Mouse (Mus musculus): Measurements from ENCODE around the gene Lrrc29. TPM values are rescaled to one million over a fixed set of nuclear protein-coding genes. Genes with fewer than 3 reads are reported as not detected.
A peak's percentile ranks its signal among the peaks of the same experiment; 100 is the strongest.
"Not testable (repeated sequence)": the region's sequence is repeated elsewhere in the genome, so short reads cannot be mapped to it uniquely, and the experiment has no call there.

Lrrc29 gene
- polyA plus RNA-seq, 1 experiment from 2014 or later: 2.1 TPM

DNA sequence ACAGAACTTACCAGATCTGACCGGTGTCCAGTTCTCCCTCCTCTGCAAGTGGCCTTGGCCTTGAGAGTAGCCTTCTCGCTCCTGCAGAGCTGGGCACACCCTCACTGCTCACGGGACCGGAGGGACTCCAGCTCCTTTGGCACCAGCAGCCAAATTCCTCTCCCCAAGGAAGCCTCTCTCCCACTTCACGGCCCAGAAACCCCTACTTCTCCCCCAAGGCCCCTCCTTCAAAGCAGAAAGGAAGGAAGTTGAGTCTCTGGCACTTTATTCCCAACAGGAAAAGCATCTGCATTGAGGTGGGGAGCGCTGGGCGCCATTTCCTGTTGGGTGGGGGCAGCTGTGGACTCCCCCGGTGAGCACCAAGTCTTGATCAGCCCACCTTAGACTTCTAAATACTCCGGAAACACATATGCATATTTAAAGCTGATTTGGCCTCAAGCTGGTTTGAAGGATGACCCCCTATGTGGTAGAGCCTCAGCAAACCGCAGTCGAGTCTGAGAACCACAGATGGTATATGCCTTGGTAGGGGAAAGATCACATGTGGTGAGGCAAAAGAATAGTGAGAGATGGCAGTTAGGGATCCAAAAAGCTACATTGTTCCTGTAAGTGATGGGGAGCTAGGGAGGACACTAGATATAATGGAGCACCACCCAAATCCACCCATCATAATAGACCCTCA, 30.0 kb downstream of the Lrrc29 start, which contains the start of gene Exoc3l:
Gene Exoc3l, minus strand, starts transcription at position 207 of the 679 bp plus-strand sequence.
- H3K9ac ChIP-seq (ENCODE audit: low read length): peak within 1 kb of the TSS; percentile 12
- WGBS: 46% methylated on average over 11 of the region's 11 CpGs
- peak within 1 kb of the TSS; percentile 83 for H3K4me3 ChIP-seq (ENCODE audit: low read length)
- H3K27ac ChIP-seq (ENCODE audit: low read length): peak within 1 kb of the TSS; percentile 78
- no peaks in the 10 kb centered on the region for H3K27me3 ChIP-seq (ENCODE audit: control insufficient read depth, insufficient read depth, low read depth, low read length)
- H3K4me1 ChIP-seq (replicated peaks; ENCODE audit: control insufficient read depth, insufficient read depth, low read length): peaks cover 17% of the 10 kb centered on the region
- no peaks in the 10 kb centered on the region for H3K9me3 ChIP-seq (ENCODE audit: control insufficient read depth, low read length)
- peak within 1 kb of the TSS; percentile 98 for H3K4me2 ChIP-seq (ENCODE audit: low read depth, low read length)
- peak; percentile 10; the same call in 1 of the 2 replicates for ATAC-seq (ENCODE audit: low read depth)
- H3K36me3 ChIP-seq (ENCODE audit: control insufficient read depth, insufficient read depth, low read length): peaks cover 10% of the 10 kb centered on the region

DNA sequence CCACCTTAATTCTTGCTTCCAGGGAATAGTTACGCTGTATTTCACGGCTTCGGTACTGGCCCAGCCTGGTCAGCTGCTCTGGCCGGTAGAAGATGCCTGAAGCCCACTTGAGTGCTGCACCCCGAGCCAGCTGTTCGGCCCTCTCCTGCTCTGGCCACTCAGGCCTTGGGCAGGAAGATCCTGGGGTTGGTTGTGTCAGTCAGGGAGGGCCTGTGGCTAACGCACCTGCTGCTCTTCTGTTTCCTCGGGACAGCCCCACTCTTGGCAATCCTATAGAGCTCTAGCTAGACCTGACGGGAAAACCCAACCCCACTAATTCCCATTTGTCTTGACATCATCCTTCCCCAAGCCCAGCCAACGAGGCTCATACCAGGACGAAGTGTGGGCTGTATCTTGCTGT, 30.8 kb downstream of the Lrrc29 start:
- H3K4me2 ChIP-seq (ENCODE audit: low read depth, low read length): peak overlapping the region; percentile 51

DNA sequence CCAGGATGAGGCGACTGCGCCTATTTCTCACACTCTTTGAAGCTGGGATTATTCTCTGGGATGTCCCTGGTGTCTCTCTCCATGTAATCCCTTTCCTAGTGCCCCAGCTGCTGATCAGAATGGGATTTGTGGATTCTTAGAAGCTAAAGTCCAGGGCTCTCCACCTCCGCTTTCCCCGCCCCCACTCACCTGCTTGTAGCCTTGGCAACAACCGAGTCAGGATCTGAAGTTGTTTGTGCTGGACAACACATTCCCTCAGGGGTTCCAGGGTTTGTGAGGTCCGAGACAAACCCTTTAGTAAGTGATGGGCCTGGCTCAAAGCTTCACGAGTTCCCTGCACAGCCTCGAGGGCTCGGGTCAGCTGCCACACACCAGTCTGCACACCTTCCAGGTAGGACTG, 31.3 kb downstream of the Lrrc29 start:
- Histone ChIP-seq H3K27me3 (ENCODE audit: control insufficient read depth, insufficient read depth, low read depth, low read length) (peaks cover 7% of the 10 kb centered on the region), H3K4me3 (ENCODE audit: low read length) (peak overlapping the region; percentile 34), H3K4me2 (ENCODE audit: low read depth, low read length) (peak overlapping the region; percentile 51), H3K9ac (ENCODE audit: low read length) (peak overlapping the region; percentile 12; the same call in 1 of the 2 replicates), H3K27ac (ENCODE audit: low read length) (no peak overlapping the region), H3K36me3 (ENCODE audit: control insufficient read depth, insufficient read depth, low read length) (no peaks in the 10 kb centered on the region; the same call in 1 of the 2 replicates), H3K9me3 (ENCODE audit: control insufficient read depth, low read length) (no peaks in the 10 kb centered on the region), H3K4me1 (replicated peaks; ENCODE audit: control insufficient read depth, insufficient read depth, low read length) (peaks cover 28% of the 10 kb centered on the region)
- WGBS: 56% methylated on average over 9 of the region's 9 CpGs
- no peak for ATAC-seq (ENCODE audit: low read depth)

More for the DNA sequence above, 30.8 kb downstream of the Lrrc29 start:
- H3K9me3 ChIP-seq (ENCODE audit: control insufficient read depth, low read length): no peaks in the 10 kb centered on the region
- peak overlapping the region; percentile 78 for H3K27ac ChIP-seq (ENCODE audit: low read length)
- peak overlapping the region; percentile 34 for H3K4me3 ChIP-seq (ENCODE audit: low read length)
- peaks cover 24% of the 10 kb centered on the region for H3K4me1 ChIP-seq (replicated peaks; ENCODE audit: control insufficient read depth, insufficient read depth, low read length)
- H3K9ac ChIP-seq (ENCODE audit: low read length): peak overlapping the region; percentile 12; the same call in 1 of the 2 replicates
- no peak for ATAC-seq (ENCODE audit: low read depth)
- 47% methylated on average over 11 of the region's 11 CpGs for WGBS
- H3K36me3 ChIP-seq (ENCODE audit: control insufficient read depth, insufficient read depth, low read length): peaks cover 5% of the 10 kb centered on the region
- H3K27me3 ChIP-seq (ENCODE audit: control insufficient read depth, insufficient read depth, low read depth, low read length): peaks cover 6% of the 10 kb centered on the region

DNA sequence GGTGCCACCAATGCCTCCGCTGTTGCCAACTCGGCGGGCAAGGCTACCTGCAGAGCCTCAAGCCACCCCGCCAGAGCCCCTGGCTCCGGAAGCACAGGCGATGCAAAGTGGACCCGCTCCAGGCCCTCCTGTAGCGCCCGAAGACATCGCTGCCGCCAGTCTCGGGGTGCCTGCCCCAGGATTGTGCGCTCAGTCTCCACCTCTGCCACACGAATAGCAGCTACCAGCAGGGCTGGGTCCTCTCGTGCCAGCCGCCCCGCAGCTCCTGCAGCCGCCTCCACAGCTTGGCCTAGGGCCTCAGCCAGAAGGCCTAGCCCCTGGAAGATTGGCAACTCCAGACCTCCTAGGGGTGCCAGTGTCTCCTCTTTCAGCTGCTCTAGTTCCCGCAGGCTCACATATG, 32.7 kb downstream of the Lrrc29 start:
- Histone ChIP-seq H3K27ac (ENCODE audit: low read length) (no peak overlapping the region), H3K9ac (ENCODE audit: low read length) (no peak overlapping the region; the same call in 1 of the 2 replicates), H3K36me3 (ENCODE audit: control insufficient read depth, insufficient read depth, low read length) (no peaks in the 10 kb centered on the region), H3K27me3 (ENCODE audit: control insufficient read depth, insufficient read depth, low read depth, low read length) (peaks cover 7% of the 10 kb centered on the region), H3K9me3 (ENCODE audit: control insufficient read depth, low read length) (no peaks in the 10 kb centered on the region), H3K4me3 (ENCODE audit: low read length) (no peak overlapping the region), H3K4me2 (ENCODE audit: low read depth, low read length) (no peak overlapping the region), H3K4me1 (replicated peaks; ENCODE audit: control insufficient read depth, insufficient read depth, low read length) (peaks cover 27% of the 10 kb centered on the region)
- no peak for ATAC-seq (ENCODE audit: low read depth)
- 61% methylated on average over 19 of the region's 19 CpGs for WGBS

DNA sequence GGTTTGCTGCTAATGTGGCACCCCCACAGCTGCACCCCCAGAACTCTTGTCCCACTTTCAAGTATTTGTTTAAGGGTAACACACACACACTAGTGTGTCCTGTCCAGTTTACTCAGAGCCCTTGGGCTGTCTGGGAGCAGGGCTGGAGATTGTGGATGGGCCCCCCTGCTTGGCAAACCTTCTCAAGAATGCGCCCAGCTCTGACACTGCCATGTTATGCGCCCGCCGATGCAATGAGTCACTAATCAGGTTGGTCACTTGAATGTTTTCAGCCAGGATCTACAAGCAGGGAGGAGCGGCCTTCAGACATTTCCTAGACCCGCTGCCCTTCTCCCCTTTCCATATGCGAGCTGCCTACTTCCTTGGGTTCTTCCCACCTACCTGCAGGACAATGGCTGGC, 33.6 kb downstream of the Lrrc29 start:
- ATAC-seq (ENCODE audit: low read depth): no peak
- H3K27ac ChIP-seq (ENCODE audit: low read length): no peak overlapping the region
- no peaks in the 10 kb centered on the region for H3K9me3 ChIP-seq (ENCODE audit: control insufficient read depth, low read length)
- peaks cover 7% of the 10 kb centered on the region for H3K27me3 ChIP-seq (ENCODE audit: control insufficient read depth, insufficient read depth, low read depth, low read length)
- H3K9ac ChIP-seq (ENCODE audit: low read length): no peak overlapping the region
- peaks cover 27% of the 10 kb centered on the region for H3K4me1 ChIP-seq (replicated peaks; ENCODE audit: control insufficient read depth, insufficient read depth, low read length)
- 69% methylated on average over 7 of the region's 7 CpGs for WGBS
- H3K4me2 ChIP-seq (ENCODE audit: low read depth, low read length): no peak overlapping the region
- H3K36me3 ChIP-seq (ENCODE audit: control insufficient read depth, insufficient read depth, low read length): no peaks in the 10 kb centered on the region
- H3K4me3 ChIP-seq (ENCODE audit: low read length): no peak overlapping the region

DNA sequence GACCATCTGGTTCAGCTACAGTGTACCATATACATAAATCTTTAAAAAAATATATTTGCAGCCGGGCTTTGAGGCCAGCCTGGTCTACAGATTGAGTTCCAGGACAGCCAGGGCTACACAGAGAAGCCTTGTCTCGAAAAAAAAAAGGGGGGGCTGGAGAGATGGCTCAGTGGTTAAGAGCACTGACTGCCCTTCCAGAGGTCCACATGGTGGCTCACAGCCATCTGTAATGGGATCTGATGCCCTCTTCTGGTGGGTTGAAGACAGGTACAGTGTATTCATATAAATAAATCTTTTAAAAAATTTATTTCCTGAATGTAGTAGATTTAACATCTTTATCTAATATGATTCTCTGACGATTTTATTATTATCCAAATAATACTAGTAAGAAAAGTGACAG, 34.3 kb downstream of the Lrrc29 start:
- not testable (repeated sequence) for H3K27ac ChIP-seq (ENCODE audit: low read length); H3K9me3 ChIP-seq (ENCODE audit: control insufficient read depth, low read length); H3K27me3 ChIP-seq (ENCODE audit: control insufficient read depth, insufficient read depth, low read depth, low read length); H3K4me3 ChIP-seq (ENCODE audit: low read length); ATAC-seq (ENCODE audit: low read depth); H3K4me2 ChIP-seq (ENCODE audit: low read depth, low read length); H3K9ac ChIP-seq (ENCODE audit: low read length); H3K36me3 ChIP-seq (ENCODE audit: control insufficient read depth, insufficient read depth, low read length)
- 63% methylated on average over 3 of the region's 3 CpGs for WGBS
- H3K4me1 ChIP-seq (replicated peaks; ENCODE audit: control insufficient read depth, insufficient read depth, low read length): peaks cover 23% of the 10 kb centered on the region

DNA sequence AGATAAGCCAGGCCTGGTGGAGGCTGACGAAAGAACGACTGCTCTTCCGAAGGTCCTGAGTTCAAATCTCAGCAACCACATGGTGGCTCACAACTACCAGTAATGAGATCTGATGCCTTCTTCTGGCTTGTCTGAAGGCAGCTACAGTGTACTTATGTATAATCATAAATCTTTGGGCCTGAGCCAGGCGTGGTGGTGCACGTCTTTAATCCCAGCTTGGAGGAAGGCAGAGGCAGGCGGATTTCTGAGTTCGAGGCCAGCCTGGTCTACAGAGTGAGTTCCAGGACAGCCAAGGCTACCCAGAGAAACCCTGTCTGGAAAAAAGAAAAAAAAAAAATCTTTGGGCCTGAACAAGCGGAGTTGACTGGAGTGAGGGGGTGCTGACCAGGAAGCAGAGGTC, 34.7 kb downstream of the Lrrc29 start:
- H3K36me3 ChIP-seq (ENCODE audit: control insufficient read depth, insufficient read depth, low read length); H3K4me3 ChIP-seq (ENCODE audit: low read length); H3K9me3 ChIP-seq (ENCODE audit: control insufficient read depth, low read length); H3K4me2 ChIP-seq (ENCODE audit: low read depth, low read length); ATAC-seq (ENCODE audit: low read depth); H3K9ac ChIP-seq (ENCODE audit: low read length); H3K27ac ChIP-seq (ENCODE audit: low read length); H3K27me3 ChIP-seq (ENCODE audit: control insufficient read depth, insufficient read depth, low read depth, low read length): not testable (repeated sequence)
- WGBS: 72% methylated on average over 8 of the region's 8 CpGs
- peaks cover 21% of the 10 kb centered on the region for H3K4me1 ChIP-seq (replicated peaks; ENCODE audit: control insufficient read depth, insufficient read depth, low read length)

DNA sequence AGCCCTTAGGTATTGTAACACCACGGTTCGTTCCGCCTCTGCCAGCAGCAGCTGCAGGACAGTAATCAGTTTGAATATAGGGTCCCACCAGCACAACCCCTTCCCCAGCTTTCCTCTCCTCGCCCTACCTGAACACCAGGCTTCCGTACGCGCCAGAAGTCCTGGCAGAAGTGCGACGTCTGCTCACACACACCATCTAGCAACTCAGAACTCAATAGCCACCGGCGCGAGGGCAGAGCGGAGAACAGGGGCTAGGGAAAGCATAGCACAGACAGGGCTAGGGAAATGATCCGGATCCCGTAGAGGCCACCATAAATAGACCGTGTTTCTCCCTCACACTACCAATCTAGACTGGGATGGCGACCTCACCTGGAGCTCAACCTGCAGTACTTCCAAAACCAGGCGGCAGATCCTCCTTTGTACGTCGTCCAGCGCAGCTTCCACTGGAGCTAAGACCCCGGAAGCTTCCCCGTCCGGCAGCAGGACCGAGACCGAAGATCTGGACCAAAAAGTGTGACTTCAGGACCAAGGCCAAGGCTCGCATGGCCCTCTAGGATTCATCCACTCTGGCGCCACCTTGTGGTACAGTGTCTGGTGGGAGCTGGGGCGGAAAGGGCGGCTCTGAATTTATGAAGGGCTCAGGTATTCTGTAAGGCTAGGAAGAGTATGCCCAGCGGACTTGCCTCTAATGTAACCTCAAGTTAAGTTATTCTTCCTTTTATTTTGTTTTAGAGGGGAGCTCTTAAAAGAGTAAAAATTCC, 35.3 kb downstream of the Lrrc29 start:
- H3K9me3 ChIP-seq (ENCODE audit: control insufficient read depth, low read length): no peaks in the 10 kb centered on the region
- H3K4me1 ChIP-seq (replicated peaks; ENCODE audit: control insufficient read depth, insufficient read depth, low read length): peaks cover 21% of the 10 kb centered on the region
- no peak overlapping the region for H3K27ac ChIP-seq (ENCODE audit: low read length)
- ATAC-seq (ENCODE audit: low read depth): peak; percentile 4; the same call in 1 of the 2 replicates
- no peaks in the 10 kb centered on the region for H3K36me3 ChIP-seq (ENCODE audit: control insufficient read depth, insufficient read depth, low read length)
- no peak overlapping the region for H3K9ac ChIP-seq (ENCODE audit: low read length)
- peak overlapping the region; percentile 63 for H3K4me2 ChIP-seq (ENCODE audit: low read depth, low read length)
- H3K4me3 ChIP-seq (ENCODE audit: low read length): peak overlapping the region; percentile 4
- 9% methylated on average over 31 of the region's 31 CpGs for WGBS
- peaks cover 7% of the 10 kb centered on the region for H3K27me3 ChIP-seq (ENCODE audit: control insufficient read depth, insufficient read depth, low read depth, low read length)

DNA sequence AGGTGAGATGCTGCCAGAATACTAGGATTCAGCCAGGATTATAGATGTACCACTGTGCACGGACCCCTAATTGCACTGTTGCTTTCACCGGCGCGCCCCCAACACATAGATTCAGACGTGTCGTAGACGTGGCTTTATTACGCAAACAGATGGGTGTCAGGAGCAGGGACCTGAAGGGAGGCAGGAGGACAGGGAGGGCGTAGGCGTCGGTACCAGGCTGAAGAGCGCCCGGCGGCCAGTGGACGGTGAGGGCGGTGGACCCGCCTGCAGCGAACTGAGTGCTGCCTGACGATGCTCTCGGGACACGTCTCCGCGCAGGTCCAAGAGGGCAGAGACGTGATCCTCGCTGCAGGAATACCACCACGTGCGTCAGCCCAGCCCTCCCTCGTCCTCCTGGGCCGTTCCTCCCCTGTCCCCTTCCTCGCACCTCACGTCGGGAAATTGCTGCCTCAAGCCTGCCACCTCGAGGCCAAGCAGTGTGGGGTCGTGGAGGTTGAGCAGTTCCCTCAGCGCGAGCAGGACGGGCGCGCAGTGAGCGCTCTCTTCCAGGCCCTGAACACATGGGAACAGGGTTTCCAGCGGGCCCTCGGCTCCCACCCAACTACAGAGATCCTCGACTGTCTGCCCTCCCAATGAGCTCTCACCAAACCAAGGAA, 36.1 kb downstream of the Lrrc29 start, which contains the start of gene 4931428F04Rik:
Gene 4931428F04Rik, minus strand, starts transcription at position 60 of the 656 bp plus-strand sequence.
- Histone ChIP-seq H3K9ac (ENCODE audit: low read length) (peak within 1 kb of the TSS; percentile 65), H3K27me3 (ENCODE audit: control insufficient read depth, insufficient read depth, low read depth, low read length) (peaks cover 7% of the 10 kb centered on the region), H3K9me3 (ENCODE audit: control insufficient read depth, low read length) (no peaks in the 10 kb centered on the region), H3K4me2 (ENCODE audit: low read depth, low read length) (peak within 1 kb of the TSS; percentile 63), H3K4me3 (ENCODE audit: low read length) (peak within 1 kb of the TSS; percentile 56), H3K36me3 (ENCODE audit: control insufficient read depth, insufficient read depth, low read length) (no peaks in the 10 kb centered on the region), H3K4me1 (replicated peaks; ENCODE audit: control insufficient read depth, insufficient read depth, low read length) (peaks cover 24% of the 10 kb centered on the region), H3K27ac (ENCODE audit: low read length) (peak within 1 kb of the TSS; percentile 82)
- peak; percentile 40 for ATAC-seq (ENCODE audit: low read depth)
- WGBS: 2% methylated on average over 43 of the region's 43 CpGs
